Mouse (Mus musculus): ENCODE measurements around the gene Phtf2. TPM values are rescaled to one million over a fixed set of nuclear protein-coding genes. Genes with fewer than 3 reads are reported as not detected.

Gene Phtf2
- polyA plus RNA-seq (2014; fragmentation: Nextera tagmentation; extraction: Ambion mirVana) = 38.9 and 50.4 TPM in 2 replicates

- Histone ChIP-seq H3K9ac (ENCODE audit: low read depth, low read length) (peak within 1 kb of the TSS; percentile 91), H3K27ac (ENCODE audit: low read depth, low read length) (peak within 1 kb of the TSS; percentile 97), H3K4me1 (ENCODE audit: control insufficient read depth, insufficient read depth, low read length) (peaks cover 22% of the 10 kb centered on the region), H3K9me3 (replicated peaks; ENCODE audit: control insufficient read depth, low read length) (no peaks in the 10 kb centered on the region), H3K4me2 (peak within 1 kb of the TSS; percentile 76), H3K36me3 (ENCODE audit: control insufficient read depth, insufficient read depth, low read length) (0 out of 2 replicates have a peak, but pooled peaks cover 2% of the 10 kb centered on the region), H3K27me3 (ENCODE audit: control insufficient read depth, insufficient read depth, low read length) (no peaks in the 10 kb centered on the region), H3K4me3 (ENCODE audit: low read depth, low read length) (peak within 1 kb of the TSS; percentile 88)
- WGBS (ENCODE audit: insufficient replicate concordance) = under 1% methylated on average over 89 of the region's 94 CpGs
- ATAC-seq (replicated peaks; ENCODE audit: insufficient number of reproducible peaks, low FRiP score, low TSS enrichment) = peak; percentile 98
These were observed at the start of gene Phtf2, which contains the start of gene Tmem60 for GRCm38 (mm10) chr5:20881915-20882800. Gene Phtf2 (minus strand): TSS chr5:20882124. Gene Tmem60 (plus strand): TSS chr5:20882191.

GRCm38 (mm10) chr5:20931300-20931699 lies 49.4 kb upstream of the Phtf2 start:
- peak; percentile 49; the same call in 1 of the 2 replicates for ATAC-seq (replicated peaks; ENCODE audit: insufficient number of reproducible peaks, low FRiP score, low TSS enrichment)
- H3K27me3 ChIP-seq (ENCODE audit: control insufficient read depth, insufficient read depth, low read length) = no peaks in the 10 kb centered on the region
- no peaks in the 10 kb centered on the region for H3K9me3 ChIP-seq (replicated peaks; ENCODE audit: control insufficient read depth, low read length)
- H3K9ac ChIP-seq (ENCODE audit: low read depth, low read length) = no peak overlapping the region
- H3K4me2 ChIP-seq = no peak overlapping the region
- 61% methylated on average over 3 of the region's 3 CpGs for WGBS (ENCODE audit: insufficient replicate concordance)
- H3K36me3 ChIP-seq (ENCODE audit: control insufficient read depth, insufficient read depth, low read length) = no peaks in the 10 kb centered on the region
- H3K4me1 ChIP-seq (ENCODE audit: control insufficient read depth, insufficient read depth, low read length) = peaks cover 28% of the 10 kb centered on the region
- no peak overlapping the region for H3K4me3 ChIP-seq (ENCODE audit: low read depth, low read length)
- no peak overlapping the region for H3K27ac ChIP-seq (ENCODE audit: low read depth, low read length)

- Histone ChIP-seq H3K36me3 (ENCODE audit: control insufficient read depth, insufficient read depth, low read length) (no peaks in the 10 kb centered on the region), H3K9ac (ENCODE audit: low read depth, low read length) (no peak overlapping the region), H3K9me3 (replicated peaks; ENCODE audit: control insufficient read depth, low read length) (no peaks in the 10 kb centered on the region), H3K4me1 (ENCODE audit: control insufficient read depth, insufficient read depth, low read length) (peaks cover 22% of the 10 kb centered on the region), H3K4me3 (ENCODE audit: low read depth, low read length) (no peak overlapping the region), H3K27me3 (ENCODE audit: control insufficient read depth, insufficient read depth, low read length) (no peaks in the 10 kb centered on the region), H3K4me2 (no peak overlapping the region), H3K27ac (ENCODE audit: low read depth, low read length) (0 out of 2 replicates have a peak overlapping the region, but pooled peaks have one; percentile 54)
- ATAC-seq (replicated peaks; ENCODE audit: insufficient number of reproducible peaks, low FRiP score, low TSS enrichment) = no peak
These were observed 48.5 kb upstream of the Phtf2 start for GRCm38 (mm10) chr5:20930430-20930829.

- WGBS (ENCODE audit: insufficient replicate concordance) = 64% methylated on average over 6 of the region's 6 CpGs
- Histone ChIP-seq H3K4me1 (ENCODE audit: control insufficient read depth, insufficient read depth, low read length) (peaks cover 22% of the 10 kb centered on the region), H3K9me3 (replicated peaks; ENCODE audit: control insufficient read depth, low read length) (no peaks in the 10 kb centered on the region), H3K4me3 (ENCODE audit: low read depth, low read length) (no peak overlapping the region), H3K36me3 (ENCODE audit: control insufficient read depth, insufficient read depth, low read length) (no peaks in the 10 kb centered on the region), H3K4me2 (no peak overlapping the region), H3K27me3 (ENCODE audit: control insufficient read depth, insufficient read depth, low read length) (no peaks in the 10 kb centered on the region), H3K9ac (ENCODE audit: low read depth, low read length) (no peak overlapping the region), H3K27ac (ENCODE audit: low read depth, low read length) (peak overlapping the region; percentile 54; the same call in 1 of the 2 replicates)
- no peak for ATAC-seq (replicated peaks; ENCODE audit: insufficient number of reproducible peaks, low FRiP score, low TSS enrichment)
These were observed 47.8 kb upstream of the Phtf2 start for GRCm38 (mm10) chr5:20929669-20930151.

- no peak overlapping the region for H3K4me3 ChIP-seq (ENCODE audit: low read depth, low read length)
- no peak for ATAC-seq (replicated peaks; ENCODE audit: insufficient number of reproducible peaks, low FRiP score, low TSS enrichment)
- WGBS (ENCODE audit: insufficient replicate concordance) = 77% methylated on average over 3 of the region's 3 CpGs
These were observed 43.5 kb upstream of the Phtf2 start for GRCm38 (mm10) chr5:20925451-20925850.

GRCm38 (mm10) chr5:20924608-20925007 lies 42.7 kb upstream of the Phtf2 start:
- Histone ChIP-seq H3K4me1 (ENCODE audit: control insufficient read depth, insufficient read depth, low read length) (peaks cover 3% of the 10 kb centered on the region), H3K27ac (ENCODE audit: low read depth, low read length) (no peak overlapping the region), H3K27me3 (ENCODE audit: control insufficient read depth, insufficient read depth, low read length) (no peaks in the 10 kb centered on the region), H3K9me3 (replicated peaks; ENCODE audit: control insufficient read depth, low read length) (no peaks in the 10 kb centered on the region), H3K4me3 (ENCODE audit: low read depth, low read length) (no peak overlapping the region), H3K36me3 (ENCODE audit: control insufficient read depth, insufficient read depth, low read length) (no peaks in the 10 kb centered on the region), H3K9ac (ENCODE audit: low read depth, low read length) (no peak overlapping the region), H3K4me2 (no peak overlapping the region)
- no peak for ATAC-seq (replicated peaks; ENCODE audit: insufficient number of reproducible peaks, low FRiP score, low TSS enrichment)
- WGBS (ENCODE audit: insufficient replicate concordance) = 88% methylated on average over 3 of the region's 3 CpGs

More at GRCm38 (mm10) chr5:20925451-20925850, 43.5 kb upstream of the Phtf2 start:
- Histone ChIP-seq H3K9me3 (replicated peaks; ENCODE audit: control insufficient read depth, low read length) (no peaks in the 10 kb centered on the region), H3K27ac (ENCODE audit: low read depth, low read length) (no peak overlapping the region), H3K27me3 (ENCODE audit: control insufficient read depth, insufficient read depth, low read length) (no peaks in the 10 kb centered on the region), H3K4me1 (ENCODE audit: control insufficient read depth, insufficient read depth, low read length) (peaks cover 11% of the 10 kb centered on the region), H3K4me2 (no peak overlapping the region), H3K36me3 (ENCODE audit: control insufficient read depth, insufficient read depth, low read length) (no peaks in the 10 kb centered on the region), H3K9ac (ENCODE audit: low read depth, low read length) (no peak overlapping the region)

- no peak overlapping the region for H3K27ac ChIP-seq (ENCODE audit: low read depth, low read length)
- no peak overlapping the region for H3K9ac ChIP-seq (ENCODE audit: low read depth, low read length)
- H3K4me2 ChIP-seq = no peak overlapping the region
- WGBS (ENCODE audit: insufficient replicate concordance) = 89% methylated on average over 9 of the region's 9 CpGs
- no peaks in the 10 kb centered on the region for H3K36me3 ChIP-seq (ENCODE audit: control insufficient read depth, insufficient read depth, low read length)
- no peaks in the 10 kb centered on the region for H3K4me1 ChIP-seq (ENCODE audit: control insufficient read depth, insufficient read depth, low read length)
- no peak overlapping the region for H3K4me3 ChIP-seq (ENCODE audit: low read depth, low read length)
- H3K9me3 ChIP-seq (replicated peaks; ENCODE audit: control insufficient read depth, low read length) = no peaks in the 10 kb centered on the region
- H3K27me3 ChIP-seq (ENCODE audit: control insufficient read depth, insufficient read depth, low read length) = no peaks in the 10 kb centered on the region
- ATAC-seq (replicated peaks; ENCODE audit: insufficient number of reproducible peaks, low FRiP score, low TSS enrichment) = no peak
These were observed 37.6 kb upstream of the Phtf2 start for GRCm38 (mm10) chr5:20919566-20919965.

- no peaks in the 10 kb centered on the region for H3K27me3 ChIP-seq (ENCODE audit: control insufficient read depth, insufficient read depth, low read length)
- no peak overlapping the region for H3K4me3 ChIP-seq (ENCODE audit: low read depth, low read length)
- WGBS (ENCODE audit: insufficient replicate concordance) = 92% methylated on average over 4 of the region's 4 CpGs
- no peak overlapping the region for H3K9ac ChIP-seq (ENCODE audit: low read depth, low read length)
- H3K4me2 ChIP-seq = no peak overlapping the region
- no peak for ATAC-seq (replicated peaks; ENCODE audit: insufficient number of reproducible peaks, low FRiP score, low TSS enrichment)
- no peaks in the 10 kb centered on the region for H3K4me1 ChIP-seq (ENCODE audit: control insufficient read depth, insufficient read depth, low read length)
- H3K27ac ChIP-seq (ENCODE audit: low read depth, low read length) = no peak overlapping the region
- no peaks in the 10 kb centered on the region for H3K9me3 ChIP-seq (replicated peaks; ENCODE audit: control insufficient read depth, low read length)
- H3K36me3 ChIP-seq (ENCODE audit: control insufficient read depth, insufficient read depth, low read length) = no peaks in the 10 kb centered on the region
These were observed 37.0 kb upstream of the Phtf2 start for GRCm38 (mm10) chr5:20918967-20919366.

All from heart, embryonic 11.5 days (tissue).